Mouse (Mus musculus): ENCODE results near the gene Cpn1. TPM values are rescaled to one million over a fixed set of nuclear protein-coding genes. Genes with fewer than 3 reads are reported as not detected.

The Cpn1 gene
- total and polyA plus RNA-seq, 3 experiments: 0.27 to 0.33 TPM; not detected in 1

DNA sequence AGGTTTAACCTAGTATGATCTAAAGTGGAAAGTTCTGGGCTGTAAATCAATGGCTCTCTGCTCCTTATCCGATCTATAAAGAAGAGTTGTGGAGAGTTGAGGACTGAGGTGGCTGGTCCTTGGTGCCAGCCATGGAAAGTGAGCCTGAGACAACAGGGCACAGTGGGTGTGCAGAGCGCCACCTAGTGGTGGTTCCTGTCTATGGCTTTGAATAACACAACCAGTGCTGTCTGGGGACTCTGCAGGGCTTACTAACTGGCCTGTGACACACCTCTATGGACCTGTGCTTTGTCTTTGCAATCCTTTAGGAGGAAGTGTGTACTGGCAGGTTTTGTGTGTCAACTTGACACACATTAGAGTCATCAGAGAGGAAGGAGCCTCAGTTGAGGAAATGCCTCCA lies 27.2 kb downstream of the Cpn1 start:
- Histone ChIP-seq H3K27ac (ENCODE audit: control insufficient read depth, low read depth, low read length) (no peak overlapping the region), H3K79me2 (ENCODE audit: control insufficient read depth, insufficient read depth, low read length, poor library complexity) (no peaks in the 10 kb centered on the region), H3K4me3 (ENCODE audit: control insufficient read depth in 1 of 2, insufficient read depth in 1 of 2, low read depth in 2 of 2, low read length in 2 of 2) (no peak overlapping the region), H3K4me1 (ENCODE audit: control insufficient read depth in 1 of 2, insufficient read depth in 2 of 2, low read length in 2 of 2) (no peaks in the 10 kb centered on the region), H3K9me3 (replicated peaks; ENCODE audit: insufficient read depth, low read length) (no peaks in the 10 kb centered on the region), H3K27me3 (ENCODE audit: control insufficient read depth in 1 of 2, insufficient read depth in 2 of 2, low read length in 2 of 2) (peaks cover 0 to 12% of the 10 kb centered on the region in 2 experiments; a peak in 3 of 4 replicates), H3K36me3 (ENCODE audit: control insufficient read depth in 1 of 2, insufficient read depth in 2 of 2, low read length in 2 of 2) (no peaks in the 10 kb centered on the region), H3K9ac (ENCODE audit: control insufficient read depth, low read depth, low read length, poor library complexity, severe bottlenecking) (no peak overlapping the region)
- TF ChIP-seq UBTF (IDR thresholded peaks at IDR 0.05; ENCODE audit: borderline replicate concordance, insufficient read depth, low read depth, low read length): no peak
- TF ChIP-seq ZC3H11A (IDR thresholded peaks at IDR 0.05; ENCODE audit: low read depth, low read length): peak; percentile 54
- no peak for TF ChIP-seq USF2 (IDR thresholded peaks at IDR 0.05; ENCODE audit: borderline replicate concordance in 1 of 2, insufficient read depth in 1 of 2, low read depth in 1 of 2, low read length in 2 of 2)
- no peak for TF ChIP-seq SIN3A (IDR thresholded peaks at IDR 0.05; ENCODE audit: low read length)
- peak; percentile 22; the same call in 1 of the 2 replicates for TF ChIP-seq MAX (IDR thresholded peaks at IDR 0.05; ENCODE audit: low read length)
- TF ChIP-seq SMC3 (IDR thresholded peaks at IDR 0.05; ENCODE audit: low read depth, low read length): peak; percentile 90
- TF ChIP-seq CTCF (IDR thresholded peaks at IDR 0.05 in 2 of 3, conservative IDR thresholded peaks at IDR 0.05 in 1 of 3; ENCODE audit: control insufficient read depth in 1 of 3, insufficient read depth in 1 of 3, low read depth in 2 of 3, low read length in 3 of 3, poor library complexity in 1 of 3, severe bottlenecking in 1 of 3): peak; percentile 96 to 100 (median 96)
- TF ChIP-seq E2F4 (IDR thresholded peaks at IDR 0.05; ENCODE audit: borderline replicate concordance, low read depth, low read length): no peak
- peak; percentile 70 for TF ChIP-seq RAD21 (IDR thresholded peaks at IDR 0.05; ENCODE audit: low read depth, low read length)
- DNase-seq (ENCODE audit: low read depth, low spot score): peak; percentile 85

DNA sequence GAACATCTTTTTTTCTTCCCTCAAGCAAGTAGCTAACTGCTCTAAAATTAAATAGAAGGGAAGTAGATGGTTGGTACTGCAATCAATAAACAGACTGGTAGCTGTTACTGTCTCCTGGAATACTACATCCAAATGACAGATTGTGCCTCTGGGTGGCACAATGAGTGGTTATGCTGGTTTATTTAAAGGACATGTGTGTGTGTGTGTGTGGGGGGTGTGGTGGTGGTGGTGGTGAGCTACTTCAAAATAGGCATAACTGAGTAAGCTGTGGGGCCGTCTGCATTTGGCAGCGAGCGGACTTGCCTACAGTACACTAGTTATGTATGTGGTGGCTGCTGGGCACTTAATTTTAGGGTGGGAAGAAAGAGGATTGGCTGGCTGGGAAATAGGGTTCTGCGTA lies 28.5 kb downstream of the Cpn1 start:
- peaks cover 0 to 12% of the 10 kb centered on the region in 2 experiments; a peak in 3 of 4 replicates for H3K27me3 ChIP-seq (ENCODE audit: control insufficient read depth in 1 of 2, insufficient read depth in 2 of 2, low read length in 2 of 2)
- no peaks in the 10 kb centered on the region for H3K79me2 ChIP-seq (ENCODE audit: control insufficient read depth, insufficient read depth, low read length, poor library complexity)
- no peak overlapping the region for H3K4me3 ChIP-seq (ENCODE audit: control insufficient read depth in 1 of 2, insufficient read depth in 1 of 2, low read depth in 2 of 2, low read length in 2 of 2)
- H3K4me1 ChIP-seq (ENCODE audit: control insufficient read depth in 1 of 2, insufficient read depth in 2 of 2, low read length in 2 of 2): no peaks in the 10 kb centered on the region
- no peaks in the 10 kb centered on the region for H3K9me3 ChIP-seq (replicated peaks; ENCODE audit: insufficient read depth, low read length)
- DNase-seq (ENCODE audit: low read depth, low spot score): no peak
- no peak overlapping the region for H3K27ac ChIP-seq (ENCODE audit: control insufficient read depth, low read depth, low read length)
- H3K36me3 ChIP-seq (ENCODE audit: control insufficient read depth in 1 of 2, insufficient read depth in 2 of 2, low read length in 2 of 2): no peaks in the 10 kb centered on the region
- H3K9ac ChIP-seq (ENCODE audit: control insufficient read depth, low read depth, low read length, poor library complexity, severe bottlenecking): no peak overlapping the region
- no peak for TF ChIP-seq MEF2A (IDR thresholded peaks at IDR 0.05; ENCODE audit: extremely low read depth, insufficient replicate concordance, low read depth, low read length, poor library complexity, severe bottlenecking)
- no peak for TF ChIP-seq ZNF384 (IDR thresholded peaks at IDR 0.05; ENCODE audit: low read depth, low read length)
- TF ChIP-seq CHD1 (IDR thresholded peaks at IDR 0.05; ENCODE audit: low read depth, low read length): no peak
- TF ChIP-seq GABPA (IDR thresholded peaks at IDR 0.05; ENCODE audit: low read depth, low read length): no peak
- TF ChIP-seq ETS1 (IDR thresholded peaks at IDR 0.05; ENCODE audit: low read depth, low read length): no peak
- TF ChIP-seq E2F4 (IDR thresholded peaks at IDR 0.05; ENCODE audit: borderline replicate concordance, low read depth, low read length): no peak
- TF ChIP-seq ZC3H11A (IDR thresholded peaks at IDR 0.05; ENCODE audit: low read depth, low read length): no peak
- TF ChIP-seq HCFC1 (IDR thresholded peaks at IDR 0.05; ENCODE audit: low read depth, low read length): no peak
- no peak for TF ChIP-seq RCOR1 (IDR thresholded peaks at IDR 0.05; ENCODE audit: low read depth, low read length)
- no peak for TF ChIP-seq NRF1 (IDR thresholded peaks at IDR 0.05; ENCODE audit: insufficient read depth, low read depth, low read length, poor library complexity, severe bottlenecking)
- TF ChIP-seq JUND (IDR thresholded peaks at IDR 0.05; ENCODE audit: low read depth, low read length): no peak
- TF ChIP-seq TCF12 (IDR thresholded peaks at IDR 0.05; ENCODE audit: low read depth, low read length): no peak

All from MEL (cell line).